Mouse (Mus musculus): ENCODE data around the gene Mrpl44.

- no peak for TF ChIP-seq CTCF (IDR thresholded peaks at IDR 0.05)
- no peak for TF ChIP-seq POLR2A (IDR thresholded peaks at IDR 0.05; ENCODE audit: insufficient read depth, low read depth, low read length)
Measured at GRCm38 (mm10) chr1:79802858-79803427, 27.1 kb downstream of the Mrpl44 start.

All from heart, adult 2 months (tissue).